Mouse (Mus musculus): ENCODE measurements around the gene Dip2b.

Gene Dip2b

GRCm38 (mm10) chr15:100143091-100143801 is 104.8 kb downstream of the Dip2b start:
- no peak for DNase-seq

GRCm38 (mm10) chr15:100144854-100145824 is 106.7 kb downstream of the Dip2b start:
- no peak for DNase-seq

GRCm38 (mm10) chr15:100145917-100146316 is 107.5 kb downstream of the Dip2b start:
- no peak for DNase-seq

GRCm38 (mm10) chr15:100150593-100150992 is 112.1 kb downstream of the Dip2b start:
- no peak for DNase-seq

- DNase-seq, result no peak
Measured at GRCm38 (mm10) chr15:100152321-100152720, 113.9 kb downstream of the Dip2b start.

- no peak for DNase-seq
Measured at GRCm38 (mm10) chr15:100153024-100153423, 114.6 kb downstream of the Dip2b start.

GRCm38 (mm10) chr15:100156095-100156707 is 117.7 kb downstream of the Dip2b start:
- DNase-seq, result no peak

GRCm38 (mm10) chr15:100156781-100157470 is 118.5 kb downstream of the Dip2b start:
- no peak for DNase-seq

GRCm38 (mm10) chr15:100158985-100159384 is 120.5 kb downstream of the Dip2b start:
- no peak for DNase-seq

GRCm38 (mm10) chr15:100161747-100162280 is 123.3 kb downstream of the Dip2b start:
- DNase-seq, result no peak

- DNase-seq, result no peak
Measured at GRCm38 (mm10) chr15:100163381-100164051, 125.1 kb downstream of the Dip2b start.

GRCm38 (mm10) chr15:100166464-100166863 is 128.0 kb downstream of the Dip2b start:
- DNase-seq, result no peak

- peak; percentile 32 for DNase-seq
Measured at GRCm38 (mm10) chr15:100167791-100168190, 129.3 kb downstream of the Dip2b start.

- DNase-seq, result peak; percentile 26
Measured at GRCm38 (mm10) chr15:100168191-100168606, 129.7 kb downstream of the Dip2b start.

GRCm38 (mm10) chr15:100175176-100175575 is 136.7 kb downstream of the Dip2b start:
- no peak for DNase-seq

- no peak for DNase-seq
Measured at GRCm38 (mm10) chr15:100177167-100177566, 138.7 kb downstream of the Dip2b start.

GRCm38 (mm10) chr15:100177575-100177974 is 139.1 kb downstream of the Dip2b start:
- DNase-seq, result no peak

- no peak for DNase-seq
Measured at GRCm38 (mm10) chr15:100178487-100178886, 140.0 kb downstream of the Dip2b start.

GRCm38 (mm10) chr15:100179685-100180084 is 141.2 kb downstream of the Dip2b start:
- DNase-seq, result no peak

- DNase-seq, result no peak
Measured at GRCm38 (mm10) chr15:100180221-100180620, 141.8 kb downstream of the Dip2b start.

- DNase-seq, result no peak
Measured at GRCm38 (mm10) chr15:100181841-100182240, 143.4 kb downstream of the Dip2b start.

Measured in lung, postnatal 14 days (tissue).